Mouse (Mus musculus): ENCODE data around the gene Supt6.

The Supt6 gene

GRCm38 (mm10) chr11:78180081-78180761 is 65.6 kb downstream of the Supt6 start:
- Histone ChIP-seq H3K36me3 (ENCODE audit: control insufficient read depth, insufficient read depth, low read length, poor library complexity, severe bottlenecking) (peaks cover 8% of the 10 kb centered on the region), H3K27me3 (ENCODE audit: control insufficient read depth, insufficient read depth, low read length, poor library complexity, severe bottlenecking) (no peaks in the 10 kb centered on the region)
- no peak for DNase-seq (ENCODE audit: low read depth, low spot score)

GRCm38 (mm10) chr11:78179438-78179999 is 66.3 kb downstream of the Supt6 start:
- Histone ChIP-seq H3K27me3 (ENCODE audit: control insufficient read depth, insufficient read depth, low read length, poor library complexity, severe bottlenecking) (no peaks in the 10 kb centered on the region), H3K36me3 (ENCODE audit: control insufficient read depth, insufficient read depth, low read length, poor library complexity, severe bottlenecking) (peaks cover 8% of the 10 kb centered on the region)
- DNase-seq (ENCODE audit: low read depth, low spot score), result no peak

GRCm38 (mm10) chr11:78178859-78179437 is 66.8 kb downstream of the Supt6 start:
- DNase-seq (ENCODE audit: low read depth, low spot score), result peak; percentile 23

GRCm38 (mm10) chr11:78177903-78178858 is 67.6 kb downstream of the Supt6 start:
- peak; percentile 93 for DNase-seq (ENCODE audit: low read depth, low spot score)
- peaks cover 8% of the 10 kb centered on the region for H3K36me3 ChIP-seq (ENCODE audit: control insufficient read depth, insufficient read depth, low read length, poor library complexity, severe bottlenecking)
- H3K27me3 ChIP-seq (ENCODE audit: control insufficient read depth, insufficient read depth, low read length, poor library complexity, severe bottlenecking), result no peaks in the 10 kb centered on the region

More at GRCm38 (mm10) chr11:78178859-78179437, 66.8 kb downstream of the Supt6 start:
- H3K36me3 ChIP-seq (ENCODE audit: control insufficient read depth, insufficient read depth, low read length, poor library complexity, severe bottlenecking), result peaks cover 8% of the 10 kb centered on the region
- no peaks in the 10 kb centered on the region for H3K27me3 ChIP-seq (ENCODE audit: control insufficient read depth, insufficient read depth, low read length, poor library complexity, severe bottlenecking)

GRCm38 (mm10) chr11:78177437-78177836 is 68.3 kb downstream of the Supt6 start:
- peak; percentile 53 for DNase-seq (ENCODE audit: low read depth, low spot score)
- Histone ChIP-seq H3K27me3 (ENCODE audit: control insufficient read depth, insufficient read depth, low read length, poor library complexity, severe bottlenecking) (no peaks in the 10 kb centered on the region), H3K36me3 (ENCODE audit: control insufficient read depth, insufficient read depth, low read length, poor library complexity, severe bottlenecking) (peaks cover 8% of the 10 kb centered on the region)

GRCm38 (mm10) chr11:78176905-78177331 is 68.9 kb downstream of the Supt6 start:
- H3K36me3 ChIP-seq (ENCODE audit: control insufficient read depth, insufficient read depth, low read length, poor library complexity, severe bottlenecking), result peaks cover 8% of the 10 kb centered on the region
- peak; percentile 63 for DNase-seq (ENCODE audit: low read depth, low spot score)
- no peaks in the 10 kb centered on the region for H3K27me3 ChIP-seq (ENCODE audit: control insufficient read depth, insufficient read depth, low read length, poor library complexity, severe bottlenecking)

GRCm38 (mm10) chr11:78176402-78176862 is 69.4 kb downstream of the Supt6 start, which contains the start of the genes Nek8 and Tlcd1:
Gene Nek8, minus strand, starts transcription at chr11:78176675.
Gene Tlcd1, plus strand, starts transcription at chr11:78176711.
- DNase-seq (ENCODE audit: low read depth, low spot score), result peak; percentile 92
- no peaks in the 10 kb centered on the region for H3K27me3 ChIP-seq (ENCODE audit: control insufficient read depth, insufficient read depth, low read length, poor library complexity, severe bottlenecking)

GRCm38 (mm10) chr11:78175771-78176401 is 69.9 kb downstream of the Supt6 start:
- no peaks in the 10 kb centered on the region for H3K27me3 ChIP-seq (ENCODE audit: control insufficient read depth, insufficient read depth, low read length, poor library complexity, severe bottlenecking)
- peak; percentile 67 for DNase-seq (ENCODE audit: low read depth, low spot score)
- H3K36me3 ChIP-seq (ENCODE audit: control insufficient read depth, insufficient read depth, low read length, poor library complexity, severe bottlenecking), result peaks cover 6% of the 10 kb centered on the region

More at GRCm38 (mm10) chr11:78176402-78176862, 69.4 kb downstream of the Supt6 start, which contains the start of the genes Nek8 and Tlcd1:
- peaks cover 8% of the 10 kb centered on the region for H3K36me3 ChIP-seq (ENCODE audit: control insufficient read depth, insufficient read depth, low read length, poor library complexity, severe bottlenecking)

GRCm38 (mm10) chr11:78174506-78174905 is 71.3 kb downstream of the Supt6 start:
- no peak for DNase-seq (ENCODE audit: low read depth, low spot score)
- no peaks in the 10 kb centered on the region for H3K36me3 ChIP-seq (ENCODE audit: control insufficient read depth, insufficient read depth, low read length, poor library complexity, severe bottlenecking)
- no peaks in the 10 kb centered on the region for H3K27me3 ChIP-seq (ENCODE audit: control insufficient read depth, insufficient read depth, low read length, poor library complexity, severe bottlenecking)

GRCm38 (mm10) chr11:78172748-78173383 is 72.9 kb downstream of the Supt6 start:
- H3K36me3 ChIP-seq (ENCODE audit: control insufficient read depth, insufficient read depth, low read length, poor library complexity, severe bottlenecking), result no peaks in the 10 kb centered on the region
- DNase-seq (ENCODE audit: low read depth, low spot score), result no peak
- H3K27me3 ChIP-seq (ENCODE audit: control insufficient read depth, insufficient read depth, low read length, poor library complexity, severe bottlenecking), result no peaks in the 10 kb centered on the region

GRCm38 (mm10) chr11:78172034-78172747 is 73.6 kb downstream of the Supt6 start:
- DNase-seq (ENCODE audit: low read depth, low spot score), result peak; percentile 47
- Histone ChIP-seq H3K27me3 (ENCODE audit: control insufficient read depth, insufficient read depth, low read length, poor library complexity, severe bottlenecking) (no peaks in the 10 kb centered on the region), H3K36me3 (ENCODE audit: control insufficient read depth, insufficient read depth, low read length, poor library complexity, severe bottlenecking) (no peaks in the 10 kb centered on the region)

- peak; percentile 55 for DNase-seq (ENCODE audit: low read depth, low spot score)
- Histone ChIP-seq H3K27me3 (ENCODE audit: control insufficient read depth, insufficient read depth, low read length, poor library complexity, severe bottlenecking) (no peaks in the 10 kb centered on the region), H3K36me3 (ENCODE audit: control insufficient read depth, insufficient read depth, low read length, poor library complexity, severe bottlenecking) (no peaks in the 10 kb centered on the region)
Measured at GRCm38 (mm10) chr11:78171328-78171727, 74.5 kb downstream of the Supt6 start.

- H3K36me3 ChIP-seq (ENCODE audit: control insufficient read depth, insufficient read depth, low read length, poor library complexity, severe bottlenecking), result no peaks in the 10 kb centered on the region
- DNase-seq (ENCODE audit: low read depth, low spot score), result peak; percentile 34
- H3K27me3 ChIP-seq (ENCODE audit: control insufficient read depth, insufficient read depth, low read length, poor library complexity, severe bottlenecking), result no peaks in the 10 kb centered on the region
Measured at GRCm38 (mm10) chr11:78170306-78170705, 75.5 kb downstream of the Supt6 start.

All from splenic B cell, adult 2 months (primary cell).